Mouse (Mus musculus) ovary, postnatal 14 days (tissue): ENCODE results near the gene Nip7.
"Not testable (repeated sequence)": the region's sequence is repeated elsewhere in the genome, so short reads cannot be mapped to it uniquely, and the experiment has no call there.

Experiments
- DNase-seq: peaks from one replicate; pipeline ENCODE4 v3.0.0; 2022; ENCODE audit warnings: low spot score

The Nip7 gene

DNA sequence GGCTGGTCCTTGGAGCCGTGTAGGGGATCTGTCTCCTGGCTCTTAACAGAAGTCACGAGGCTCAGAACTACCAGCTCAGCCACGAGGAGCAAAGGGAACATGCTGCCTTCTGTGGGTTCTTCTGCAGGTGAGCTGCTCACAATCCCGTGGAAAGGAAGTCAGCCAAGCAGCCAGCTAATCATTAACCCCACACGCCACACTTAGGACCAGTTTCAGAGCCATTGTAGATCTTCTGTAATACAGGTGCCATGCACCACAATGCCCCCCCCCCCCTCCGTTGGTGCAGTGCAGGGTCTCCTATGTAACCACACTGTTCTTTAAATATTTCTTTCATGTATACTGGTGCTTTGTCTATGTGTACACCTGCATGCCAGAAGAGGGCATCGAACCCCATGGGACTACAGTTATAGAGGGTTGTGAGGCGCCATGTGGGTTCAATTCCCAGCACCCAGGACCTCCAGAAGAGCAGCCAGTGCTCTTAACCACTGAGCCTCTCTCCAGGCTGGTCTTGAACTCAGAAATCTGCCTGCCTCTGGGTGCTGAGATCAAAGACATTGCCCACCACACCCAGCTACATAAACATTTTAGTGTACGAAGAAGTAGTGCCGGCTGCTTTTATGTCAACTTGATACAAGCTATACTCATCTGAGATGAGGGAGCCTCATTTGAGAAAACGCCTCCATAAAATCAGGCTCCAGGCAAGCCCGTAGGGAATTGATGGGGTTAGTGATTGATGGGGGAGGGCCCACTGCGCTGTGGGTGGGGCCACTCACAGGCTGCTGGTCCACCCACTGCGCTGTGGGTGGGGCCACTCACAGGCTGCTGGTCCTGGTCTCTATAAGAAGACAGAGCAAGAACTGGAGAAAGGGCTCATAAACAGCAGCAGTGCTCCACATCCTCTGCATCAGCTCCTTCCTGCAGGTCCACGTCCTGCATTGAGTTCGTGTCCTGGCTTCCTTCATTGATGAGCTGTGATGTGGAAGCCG is 9.1 kb downstream of the Nip7 start, which contains the start of gene Tmed6:
Gene Tmed6, minus strand, starts transcription at position 134 of the 986 bp plus-strand sequence.
- no peak for DNase-seq

DNA sequence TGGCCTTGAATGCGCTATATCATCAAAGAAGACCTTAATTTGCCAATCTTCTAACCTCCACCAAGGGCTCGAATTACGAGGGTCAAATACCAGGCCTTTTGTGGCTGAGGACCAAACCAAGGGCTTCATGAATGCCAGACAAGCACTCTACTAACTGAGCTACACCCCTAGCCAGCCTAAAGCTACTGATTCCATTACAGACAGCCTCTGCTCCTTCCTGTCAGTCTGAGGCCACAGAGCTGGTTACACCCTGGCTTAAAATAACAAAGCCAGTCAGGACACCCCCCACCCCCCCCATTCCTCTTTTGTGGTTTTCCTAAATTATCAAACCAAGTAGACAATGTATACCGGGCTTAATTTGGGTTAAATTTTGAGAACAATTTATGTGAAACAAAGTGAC is 17.0 kb downstream of the Nip7 start:
- DNase-seq, result no peak

DNA sequence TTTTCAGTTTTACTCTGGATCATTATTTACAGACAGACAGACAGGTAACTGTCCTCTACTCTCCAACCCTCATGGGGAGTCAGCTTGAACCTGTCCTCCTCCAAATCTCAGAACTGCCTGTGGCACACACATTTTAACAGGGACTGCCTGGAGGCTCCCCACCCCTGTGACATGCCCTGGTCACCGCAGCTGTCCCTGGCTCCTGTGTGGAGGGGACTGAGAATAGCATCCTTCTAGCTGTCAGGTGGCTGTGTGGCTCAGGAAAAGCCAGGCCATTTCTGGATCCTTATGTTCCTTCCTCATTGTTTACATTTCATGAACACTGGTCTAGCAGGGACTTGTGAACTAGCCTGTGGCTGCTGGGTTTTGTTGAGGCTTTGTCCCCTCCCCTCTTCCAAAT is 17.5 kb downstream of the Nip7 start:
- no peak for DNase-seq

DNA sequence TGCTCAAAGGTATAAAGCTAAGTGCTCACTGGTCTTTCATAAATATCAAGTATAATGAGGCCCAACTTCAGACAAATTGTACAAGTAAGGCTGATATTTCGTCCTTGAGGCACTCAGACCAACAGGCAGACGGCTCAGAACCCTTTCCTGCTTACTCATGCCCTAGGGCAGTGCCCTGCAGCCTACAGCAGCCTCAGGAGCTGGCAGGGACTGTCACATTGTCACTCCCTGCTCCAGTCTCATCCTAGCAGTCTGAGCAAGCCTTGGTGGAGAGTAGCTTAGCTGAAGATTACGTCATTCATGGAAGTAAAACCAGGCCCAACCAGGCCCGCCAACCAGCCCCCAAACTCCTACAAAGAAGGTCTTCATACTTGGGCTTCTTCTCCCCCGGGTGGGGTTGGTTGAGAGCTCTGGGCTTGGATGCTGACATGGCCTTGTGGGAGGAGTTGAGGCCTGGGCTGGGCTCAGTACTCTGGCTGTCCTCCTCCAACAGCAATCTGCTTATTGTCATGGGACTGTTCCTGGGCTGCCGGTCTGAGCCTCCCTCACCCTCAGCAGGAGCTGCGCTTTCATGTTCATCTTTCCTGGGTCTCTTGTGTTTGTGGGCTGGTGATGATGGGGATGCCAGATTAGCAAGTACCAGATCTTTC is 19.7 kb downstream of the Nip7 start:
- no peak for DNase-seq

DNA sequence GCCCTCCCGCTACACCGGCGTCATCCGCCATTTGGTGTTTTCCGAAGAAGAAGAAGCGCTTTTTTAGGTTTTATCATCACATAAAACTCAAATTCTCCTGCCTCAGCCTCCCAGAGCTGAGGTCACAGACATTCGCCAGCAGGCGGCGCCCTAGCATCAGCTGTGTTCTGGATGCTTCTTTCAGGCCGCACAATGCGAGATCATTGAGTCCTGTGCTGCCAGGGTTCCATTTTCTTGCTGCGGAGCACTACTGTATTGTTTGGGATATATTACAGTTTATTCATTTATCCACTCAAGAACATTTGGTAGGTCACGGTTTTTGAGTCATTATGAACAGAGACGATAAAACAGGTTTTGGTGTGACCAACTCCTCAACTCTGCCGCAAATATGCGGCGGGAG is 28.7 kb downstream of the Nip7 start:
- DNase-seq, result no peak

DNA sequence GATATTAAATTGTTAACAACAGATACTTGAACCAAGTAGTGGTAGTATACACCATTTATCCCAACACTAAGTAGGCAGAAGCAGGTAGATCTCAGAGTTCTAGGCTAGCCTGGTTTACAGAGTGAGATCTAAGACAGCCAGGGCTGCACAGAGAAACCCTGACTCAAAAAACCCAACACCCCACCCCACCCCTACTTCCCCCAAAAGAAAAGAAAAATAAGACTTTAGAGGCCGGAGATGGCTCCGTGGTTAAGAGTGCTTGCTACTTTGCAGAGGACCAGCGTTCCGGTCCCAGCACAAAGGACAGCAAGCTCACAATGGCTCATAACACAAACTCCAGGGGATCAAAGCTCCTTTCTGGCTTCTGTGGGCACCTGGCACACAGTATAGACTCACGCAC is 29.3 kb downstream of the Nip7 start:
- no peak for DNase-seq

DNA sequence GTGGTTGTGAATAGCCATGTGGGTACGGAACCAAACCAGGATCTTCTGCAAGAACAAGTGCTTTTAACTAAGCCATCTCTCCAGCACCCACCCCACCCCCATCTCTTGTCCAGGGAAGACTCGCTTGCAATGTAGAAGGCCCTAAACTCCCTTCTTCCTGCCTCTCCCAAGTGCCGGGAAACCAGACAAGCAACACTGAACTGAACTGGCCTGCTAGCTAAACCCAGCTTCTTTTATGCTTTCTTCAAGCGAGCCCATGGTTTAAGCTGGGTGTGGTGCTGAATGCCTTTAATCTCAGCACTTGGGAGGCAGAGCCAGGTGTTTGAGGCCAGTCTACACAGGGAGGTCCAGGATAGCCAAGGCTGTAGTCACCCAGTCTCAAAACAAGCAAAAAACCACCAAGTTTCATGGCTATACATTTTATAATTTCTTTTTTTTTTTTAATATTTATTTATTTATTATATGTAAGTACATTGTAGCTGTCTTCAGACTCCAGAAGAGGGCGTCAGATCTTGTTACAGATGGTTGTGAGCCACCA is 31.9 kb downstream of the Nip7 start:
- no peak for DNase-seq

DNA sequence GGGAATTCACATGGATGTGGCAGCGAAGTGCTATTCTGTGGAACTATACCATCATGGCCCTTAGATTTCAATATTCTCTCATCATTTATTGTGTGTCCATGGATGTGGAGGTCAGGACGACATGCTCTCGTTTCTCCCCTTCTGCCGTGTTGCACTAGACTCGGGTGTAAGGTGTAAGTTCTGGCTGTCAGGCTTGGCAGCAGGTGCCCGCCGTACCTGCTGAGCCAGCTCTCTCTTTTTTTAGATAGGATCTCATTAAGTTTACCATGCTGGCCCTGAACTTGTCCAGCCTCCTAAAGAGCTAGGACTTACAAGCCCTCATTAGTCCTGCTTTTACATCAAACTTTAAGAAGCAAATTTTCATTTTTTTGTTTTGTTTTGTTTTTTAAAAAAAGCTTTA is 33.9 kb downstream of the Nip7 start:
- no peak for DNase-seq

DNA sequence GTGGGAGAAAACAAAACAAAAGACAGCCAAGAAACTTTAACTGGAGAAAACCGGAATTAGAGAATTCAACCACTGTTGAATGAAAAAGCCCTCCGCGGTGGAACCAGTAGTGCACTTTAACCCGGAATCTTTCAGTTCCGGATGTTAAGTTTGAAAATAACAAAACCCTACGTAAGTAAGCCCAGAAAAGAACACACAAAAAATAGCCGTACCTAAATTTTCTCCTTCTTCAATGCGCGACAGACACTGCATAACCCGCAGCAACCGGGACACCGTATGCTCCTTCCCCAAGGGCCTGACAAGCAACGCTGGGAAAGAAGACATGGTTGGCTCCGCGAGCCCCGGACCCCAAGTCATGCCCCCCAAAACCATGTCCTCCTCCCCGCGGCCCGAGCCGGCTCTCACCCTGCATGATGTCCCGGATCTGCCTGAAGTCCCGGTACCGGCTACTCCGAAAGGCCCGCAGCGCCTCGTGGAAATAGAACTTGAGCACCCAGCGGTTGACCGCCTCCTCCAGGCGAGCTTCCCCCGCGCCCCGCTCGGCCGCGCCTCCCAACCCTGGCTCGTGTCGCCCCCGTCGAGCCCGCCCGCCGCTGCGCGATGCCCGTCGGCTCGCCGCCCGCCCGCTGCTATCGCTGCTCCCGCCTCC is 39.2 kb downstream of the Nip7 start:
- no peak for DNase-seq

DNA sequence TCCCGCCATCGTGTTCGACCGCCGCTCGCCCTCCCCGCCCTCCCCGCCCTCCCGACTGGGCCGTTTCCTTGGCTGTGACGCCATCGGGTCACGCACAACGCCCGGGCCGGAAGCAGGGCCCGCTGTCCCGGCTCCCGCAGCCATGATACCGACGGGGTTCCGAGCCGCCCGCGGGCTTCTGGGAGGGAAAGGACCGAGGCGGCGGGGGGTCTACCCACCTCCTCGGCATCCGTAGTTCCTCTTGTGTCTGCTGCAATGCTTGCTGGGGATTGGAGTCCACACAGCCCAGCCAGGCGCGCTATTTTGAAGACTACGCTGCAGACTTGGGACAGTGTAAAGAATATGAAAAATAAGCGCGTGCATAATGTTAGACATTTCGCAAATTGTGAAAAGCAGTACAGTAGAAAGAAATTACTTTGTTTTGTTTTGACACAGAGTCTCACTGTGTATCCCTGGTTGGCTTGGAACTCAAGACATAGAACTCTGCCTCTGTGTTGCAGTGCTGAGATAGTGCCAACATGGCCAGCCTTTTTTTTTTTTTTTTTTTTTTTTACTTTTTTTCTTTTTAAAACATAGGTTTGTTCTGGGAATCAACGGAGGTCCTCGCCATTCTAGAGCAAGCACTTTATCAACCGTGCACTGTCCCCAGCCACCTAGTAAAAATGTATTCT is 39.8 kb downstream of the Nip7 start, which contains the start of gene Terf2:
Gene Terf2, minus strand, starts transcription at position 182 of the 671 bp plus-strand sequence.
- peak; percentile 83 for DNase-seq

DNA sequence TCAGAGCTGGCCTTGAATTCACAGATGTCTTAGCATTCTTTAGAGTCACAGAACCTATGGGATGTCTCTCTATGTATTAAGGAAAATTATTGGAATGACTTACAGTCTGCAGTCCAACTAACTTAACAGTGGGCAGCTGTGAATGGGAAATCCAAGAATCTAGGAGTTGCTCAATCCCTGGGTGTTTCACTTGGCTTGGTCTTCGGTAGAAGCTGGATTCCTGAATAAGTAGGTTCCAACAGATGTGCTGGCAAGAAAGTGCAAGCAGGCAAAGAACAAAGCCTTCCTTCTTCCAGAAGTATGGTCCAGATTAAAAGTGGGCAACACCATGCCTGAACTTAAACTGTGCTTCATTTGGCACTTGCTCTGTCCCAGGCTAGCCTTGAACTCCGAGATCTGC is 44.0 kb downstream of the Nip7 start:
- no peak for DNase-seq

DNA sequence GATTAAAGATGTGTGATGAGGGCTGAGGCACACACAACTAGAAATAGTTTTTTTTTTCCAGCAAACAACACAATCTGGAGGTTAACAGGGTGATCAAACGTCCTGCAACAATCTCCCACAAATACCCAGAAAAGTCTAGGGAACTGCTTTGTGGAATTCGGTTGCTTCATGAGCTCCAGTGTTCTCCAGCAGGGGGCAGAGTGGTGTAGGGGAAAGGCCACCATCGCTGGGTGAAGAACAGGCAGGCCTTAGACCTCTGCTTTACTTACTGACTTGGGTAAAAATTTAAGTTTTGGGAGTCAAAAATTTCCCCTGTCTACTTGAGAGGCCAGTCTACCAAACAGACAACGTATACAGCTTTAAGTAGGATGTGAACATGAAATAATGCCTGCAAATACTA is 47.9 kb downstream of the Nip7 start:
- peak; percentile 82 for DNase-seq

DNA sequence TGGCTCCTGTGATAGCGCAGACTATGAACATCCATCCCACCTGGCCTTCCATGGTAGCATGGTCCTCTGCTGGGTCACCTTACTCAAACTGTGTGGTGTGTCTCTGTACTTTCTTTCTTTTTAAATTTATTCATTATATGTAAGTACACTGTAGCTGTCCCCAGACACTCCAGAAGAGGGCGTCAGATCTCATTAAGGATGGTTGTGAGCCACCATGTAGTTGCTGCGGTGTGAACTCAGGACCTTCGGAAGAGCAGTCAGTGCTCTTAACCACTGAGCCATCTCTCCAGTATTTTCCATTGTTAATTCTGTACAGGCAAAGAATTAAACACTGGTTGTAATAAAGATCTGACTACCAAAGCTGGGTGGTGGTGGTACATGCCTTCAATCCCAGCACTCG is 51.4 kb downstream of the Nip7 start:
- DNase-seq, result not testable (repeated sequence)

DNA sequence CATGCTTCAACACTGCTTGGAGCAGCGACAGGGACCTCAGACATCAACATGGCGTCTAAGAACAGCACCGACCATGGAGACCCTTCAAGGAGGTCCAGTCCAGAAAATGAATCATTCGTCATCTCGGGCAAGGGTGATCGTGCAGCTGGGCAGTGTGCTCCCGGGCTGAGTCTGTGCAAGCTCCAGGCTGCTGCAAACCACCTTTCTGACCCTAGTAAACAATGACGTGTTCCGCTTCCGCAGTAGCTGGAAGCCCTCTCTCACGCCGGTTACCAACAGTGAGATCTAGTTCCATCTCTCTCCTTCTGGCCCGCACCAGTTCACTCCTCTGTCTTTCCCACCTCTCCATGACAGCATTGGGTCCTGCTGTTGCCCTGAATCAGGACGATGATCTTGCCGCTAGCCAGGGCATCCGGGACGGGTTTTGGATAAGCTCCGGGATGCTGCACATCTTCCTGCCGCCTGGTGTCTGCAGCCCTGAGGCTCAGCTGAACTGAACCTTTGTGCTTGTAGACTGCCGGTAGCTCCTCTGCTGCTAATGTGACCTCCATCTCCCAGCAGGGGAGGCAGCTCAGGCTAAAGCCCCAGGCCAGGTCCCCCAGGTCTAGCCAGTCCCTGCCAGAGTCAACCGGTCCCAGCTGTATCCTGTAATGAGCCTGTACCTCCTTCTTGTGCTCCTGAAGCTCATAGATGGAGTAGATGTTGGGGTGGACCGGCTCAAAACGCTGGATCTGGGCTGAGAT is 52.5 kb downstream of the Nip7 start:
- DNase-seq, result no peak

DNA sequence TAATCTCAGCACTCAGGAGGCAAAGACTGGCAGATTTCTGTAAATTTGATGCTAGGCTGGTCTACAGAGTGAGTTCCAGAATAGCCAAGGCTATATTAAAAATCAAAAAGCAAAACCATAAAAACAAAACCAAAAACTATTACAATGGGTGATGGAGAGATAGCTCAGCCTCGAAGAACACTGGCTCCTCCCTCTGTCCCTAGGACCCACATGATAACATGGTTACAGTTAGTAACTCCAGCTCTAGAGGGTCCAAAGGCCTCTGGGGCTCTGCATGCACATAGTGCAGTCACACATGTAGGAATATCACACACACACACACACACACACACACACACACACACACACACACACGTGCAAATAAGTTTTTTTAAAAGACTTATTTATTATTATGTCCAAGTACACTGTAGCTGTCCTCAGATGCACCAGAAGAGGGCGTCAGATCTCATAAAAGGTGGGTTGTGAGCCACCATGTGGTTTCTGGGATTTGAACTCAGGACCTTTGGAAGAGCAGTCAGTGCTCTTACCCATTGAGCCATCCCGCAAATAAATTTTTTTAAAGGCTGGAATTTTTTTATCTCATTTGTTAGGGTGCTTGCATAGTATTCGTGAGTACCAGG is 53.2 kb downstream of the Nip7 start:
- DNase-seq, result no peak
